Mouse (Mus musculus) midbrain, postnatal 0 days (tissue): ENCODE results near the gene Ghdc. TPM values are rescaled to one million over a fixed set of nuclear protein-coding genes. Genes with fewer than 3 reads are reported as not detected.

ENCODE experiments used
- ATAC-seq: fragments of 200-750 bp; cut with Nextera tagmentation; 2 replicates; pipeline ENCODE4 v1.8.0; 2017; ENCODE audit warnings: moderate number of reproducible peaks, mild to moderate bottlenecking, moderate TSS enrichment, moderate library complexity; ENCODE audit not compliant: low FRiP score
- DNase-seq: peaks from one replicate; pipeline ENCODE4 v3.0.0-alpha.2; 2015; ENCODE audit warnings: low spot score
- H3K27ac ChIP-seq: fragments of 300-500 bp; sonication (generic); 2 replicates; pipeline ENCODE4 v1.5.1; 2014; ENCODE audit warnings: low read depth, mild to moderate bottlenecking, low read length, mixed read lengths
- H3K27me3 ChIP-seq: fragments of 300-500 bp; sonication (generic); 2 replicates; pipeline ENCODE4 v1.6.1; 2014; ENCODE audit warnings: low read length, control low read depth, mixed read lengths; ENCODE audit not compliant: insufficient read depth
- H3K36me3 ChIP-seq: fragments of 300-500 bp; sonication (generic); 2 replicates; pipeline ENCODE4 v1.6.1; 2014; ENCODE audit warnings: low read length, control low read depth, mixed read lengths; ENCODE audit not compliant: insufficient read depth
- H3K4me1 ChIP-seq: fragments of 300-500 bp; sonication (generic); 2 replicates; pipeline ENCODE4 v1.6.1; 2014; ENCODE audit warnings: mild to moderate bottlenecking, control low read depth, antibody characterized with exemption, low read length, mixed read lengths; ENCODE audit not compliant: insufficient read depth
- H3K4me2 ChIP-seq: fragments of 300-500 bp; sonication (generic); 2 replicates; pipeline ENCODE4 v1.6.1; 2014; ENCODE audit warnings: low read depth, mild to moderate bottlenecking, low read length, mixed read lengths; ENCODE audit not compliant: poor library complexity, severe bottlenecking
- H3K4me3 ChIP-seq: fragments of 300-500 bp; sonication (generic); 2 replicates; pipeline ENCODE4 v1.5.1; 2014; ENCODE audit warnings: low read depth, mild to moderate bottlenecking, low read length, moderate library complexity
- H3K9ac ChIP-seq: fragments of 300-500 bp; sonication (generic); replicated peaks from 2 replicates; pipeline ENCODE4 v1.6.1; 2014; ENCODE audit warnings: mild to moderate bottlenecking, low read length, moderate library complexity, mixed read lengths; ENCODE audit not compliant: poor library complexity, severe bottlenecking
- H3K9me3 ChIP-seq: fragments of 300-500 bp; sonication (generic); 2 replicates; pipeline ENCODE4 v1.6.1; 2016; ENCODE audit warnings: low read length, control low read depth
- CTCF ChIP-seq: IDR thresholded peaks from 2 replicates; pipeline ENCODE4 v1.5.1; 2016; ENCODE audit warnings: antibody characterized with exemption, mild to moderate bottlenecking
- whole genome bisulfite sequencing: fragments of 180-500 bp; shearing (Covaris S2); extraction: QIAGEN DNeasy Blood & Tissue Kit; methylation state at CpG from one replicate; pipeline ENCODE4 v1.1.7; 2014; 5-methylcytosine and 5-hydroxymethylcytosine counted together
- polyA plus RNA-seq: library from polyadenylated mRNA; unstranded; fragments of >200 nt; fragmentation: Nextera tagmentation; extraction: Ambion mirVana; gene quantifications from 2 replicates; pipeline ENCODE4 v1.2.1, GENCODE M21; 2015
- total RNA-seq: library from RNA; depleted of rRNA; stranded (reverse); fragments of >200 nt; gene quantifications from 2 replicates; pipeline ENCODE4 v1.2.3, GENCODE M21; 2014

Ghdc gene
- total and polyA plus RNA-seq, 2 experiments from 2014 or later: 6.7 to 14.1 TPM

DNA sequence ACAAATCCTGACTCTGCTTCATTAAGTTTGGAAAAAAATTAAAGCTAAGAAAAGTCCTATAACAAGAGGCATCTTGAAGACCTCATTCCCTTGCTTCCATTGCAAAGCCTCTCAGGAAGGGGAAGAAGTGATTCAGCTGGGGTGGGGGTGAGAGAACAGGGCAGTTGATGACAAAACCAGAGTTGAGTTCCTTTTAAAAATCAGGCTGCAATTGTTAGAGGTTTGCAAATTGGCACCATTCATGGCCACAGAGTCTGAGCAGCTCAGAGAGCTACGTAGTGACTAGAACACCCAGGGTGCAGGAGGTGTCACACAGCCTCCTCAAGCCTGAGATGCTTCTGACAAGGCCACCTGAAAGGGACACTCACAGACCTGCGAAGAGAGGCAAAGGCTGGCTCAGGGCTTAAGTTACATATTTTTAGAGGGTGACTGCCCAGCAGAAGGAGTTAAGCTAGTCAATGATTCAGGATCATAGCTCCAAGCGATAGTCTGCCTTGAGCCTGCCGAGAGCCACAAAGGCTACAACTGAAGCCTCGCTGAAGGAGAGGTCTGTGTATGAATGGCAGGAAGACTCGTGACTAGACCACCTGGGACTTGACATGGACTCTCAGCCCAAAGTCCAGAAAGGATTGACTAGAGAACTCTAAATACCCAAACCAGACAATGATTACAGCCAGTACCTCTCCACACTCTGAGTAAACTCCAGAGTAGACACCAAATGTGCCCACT, 40.1 kb downstream of the Ghdc start:
- Histone ChIP-seq H3K9me3 (no peaks in the 10 kb centered on the region), H3K27ac (no peak overlapping the region), H3K4me2 (no peak overlapping the region), H3K4me1 (no peaks in the 10 kb centered on the region), H3K36me3 (peaks cover 9% of the 10 kb centered on the region; the same call in 1 of the 2 replicates), H3K4me3 (no peak overlapping the region), H3K9ac (no peak overlapping the region), H3K27me3 (no peaks in the 10 kb centered on the region)
- TF ChIP-seq CTCF: no peak
- DNase-seq: no peak
- WGBS: 85% methylated on average over 6 of the region's 6 CpGs
- no peak for ATAC-seq

DNA sequence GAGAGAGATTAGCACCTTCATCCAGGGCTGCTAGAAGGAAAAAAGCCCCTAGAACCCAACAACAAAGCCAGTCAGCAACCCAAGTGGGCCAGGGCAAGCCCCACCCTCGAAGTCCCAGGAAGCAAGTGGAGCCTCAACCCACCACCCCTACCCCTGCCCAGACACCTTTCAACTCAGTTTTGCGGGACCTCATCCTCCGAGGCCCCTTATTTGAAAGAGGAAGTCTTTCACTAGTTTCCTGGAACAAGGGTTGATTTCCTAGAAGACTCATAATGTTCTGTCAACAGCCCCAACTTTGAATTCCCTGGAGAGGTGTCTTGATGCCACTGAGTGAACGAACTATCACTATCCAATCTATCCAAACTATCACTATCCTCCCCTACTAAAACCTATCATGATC, 40.8 kb downstream of the Ghdc start:
- Histone ChIP-seq H3K4me1 (no peaks in the 10 kb centered on the region), H3K27ac (no peak overlapping the region), H3K27me3 (no peaks in the 10 kb centered on the region), H3K36me3 (peaks cover 9% of the 10 kb centered on the region; the same call in 1 of the 2 replicates), H3K9me3 (no peaks in the 10 kb centered on the region), H3K4me3 (no peak overlapping the region), H3K4me2 (no peak overlapping the region), H3K9ac (no peak overlapping the region)
- no peak for TF ChIP-seq CTCF
- ATAC-seq (no peak), DNase-seq (no peak)
- WGBS: 95% methylated on average over 4 of the region's 4 CpGs

DNA sequence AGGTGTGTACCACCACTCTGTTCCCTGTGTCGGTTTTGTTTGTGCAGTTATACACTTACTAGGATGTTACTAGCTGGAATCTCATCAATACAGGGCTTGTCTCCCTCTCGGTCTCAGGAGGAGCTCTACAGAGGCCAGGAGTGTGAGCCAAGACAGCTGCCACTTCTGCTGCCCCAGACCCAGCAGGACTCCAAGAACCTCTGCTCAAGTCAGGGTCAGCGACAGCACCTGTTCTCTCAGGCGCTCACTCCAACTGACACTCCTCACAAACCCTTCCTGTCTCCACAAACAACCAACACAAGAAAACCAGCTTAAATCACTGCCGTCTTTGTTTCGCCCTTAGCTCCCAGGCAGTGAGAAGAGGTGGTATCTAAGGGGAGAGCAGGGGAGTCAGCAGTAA, 42.2 kb downstream of the Ghdc start:
- no peak overlapping the region for H3K4me3 ChIP-seq
- ATAC-seq: no peak
- TF ChIP-seq CTCF: no peak
- WGBS: 87% methylated on average over 6 of the region's 6 CpGs
- no peak overlapping the region for H3K27ac ChIP-seq
- no peak for DNase-seq
- H3K9me3 ChIP-seq: no peaks in the 10 kb centered on the region
- no peaks in the 10 kb centered on the region for H3K4me1 ChIP-seq
- no peak overlapping the region for H3K4me2 ChIP-seq
- H3K36me3 ChIP-seq: peaks cover 12% of the 10 kb centered on the region; the same call in 1 of the 2 replicates
- H3K9ac ChIP-seq: no peak overlapping the region
- H3K27me3 ChIP-seq: no peaks in the 10 kb centered on the region

DNA sequence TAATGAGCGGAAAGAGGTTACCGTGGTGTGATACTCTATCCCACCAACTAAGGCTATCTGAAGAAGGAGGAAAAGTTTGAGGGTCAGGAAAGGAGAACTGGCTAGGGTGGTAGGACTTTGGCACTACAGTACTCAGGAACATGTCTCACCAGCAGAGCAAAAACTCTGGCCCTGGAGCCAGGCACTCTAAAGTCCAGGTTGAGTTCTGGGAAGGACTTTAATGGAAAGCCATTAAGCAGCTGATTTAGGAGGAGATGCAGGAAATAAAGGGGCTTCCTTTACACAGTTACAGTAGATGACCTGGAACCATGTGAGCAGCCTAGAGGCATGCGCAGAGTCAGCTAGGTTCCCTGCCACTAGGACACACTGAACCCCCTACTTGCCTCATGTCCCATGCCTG, 43.6 kb downstream of the Ghdc start:
- no peak overlapping the region for H3K4me2 ChIP-seq
- 96% methylated on average over 3 of the region's 3 CpGs for WGBS
- no peak overlapping the region for H3K4me3 ChIP-seq
- DNase-seq (no peak), ATAC-seq (no peak)
- H3K36me3 ChIP-seq: peaks cover 12% of the 10 kb centered on the region; the same call in 1 of the 2 replicates
- H3K4me1 ChIP-seq: no peaks in the 10 kb centered on the region
- H3K9ac ChIP-seq: no peak overlapping the region
- H3K27me3 ChIP-seq: no peaks in the 10 kb centered on the region
- TF ChIP-seq CTCF: no peak
- H3K9me3 ChIP-seq: no peaks in the 10 kb centered on the region
- no peak overlapping the region for H3K27ac ChIP-seq

DNA sequence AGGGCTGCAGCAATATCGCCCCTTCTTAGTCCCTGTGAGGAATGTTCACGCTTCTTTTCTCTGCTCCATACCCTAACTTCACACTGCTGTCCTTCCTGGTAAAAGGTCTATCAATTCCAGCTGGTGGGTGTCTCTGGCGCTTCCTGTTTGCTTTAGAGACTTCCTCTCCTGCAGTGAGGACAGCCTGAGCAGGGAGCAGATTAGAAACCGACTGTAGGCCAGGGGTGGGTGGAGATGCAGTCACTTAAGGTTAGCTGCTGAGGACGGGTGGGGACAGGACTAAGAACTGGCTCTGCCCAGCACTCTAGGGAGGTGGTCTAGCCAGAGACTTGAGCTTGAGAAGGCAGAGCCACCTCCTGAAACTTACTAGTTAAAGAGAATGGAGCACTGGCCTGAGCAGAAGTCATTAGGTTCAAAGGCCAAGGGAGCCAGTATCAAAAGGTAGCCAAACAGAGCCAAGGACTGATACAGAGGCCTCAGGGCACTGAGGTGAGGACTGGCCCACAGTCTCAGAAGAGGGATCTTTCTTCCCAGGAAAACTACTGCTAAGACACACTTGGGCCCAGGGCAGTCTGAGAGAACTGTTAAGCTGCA, 45.7 kb downstream of the Ghdc start:
- WGBS: 55% methylated on average over 5 of the region's 5 CpGs
- Histone ChIP-seq H3K4me3 (no peak overlapping the region), H3K9me3 (no peaks in the 10 kb centered on the region), H3K4me1 (no peaks in the 10 kb centered on the region), H3K27ac (no peak overlapping the region), H3K9ac (no peak overlapping the region), H3K36me3 (peaks cover 12% of the 10 kb centered on the region; the same call in 1 of the 2 replicates), H3K27me3 (no peaks in the 10 kb centered on the region), H3K4me2 (no peak overlapping the region)
- DNase-seq (no peak), ATAC-seq (no peak)
- TF ChIP-seq CTCF: no peak

DNA sequence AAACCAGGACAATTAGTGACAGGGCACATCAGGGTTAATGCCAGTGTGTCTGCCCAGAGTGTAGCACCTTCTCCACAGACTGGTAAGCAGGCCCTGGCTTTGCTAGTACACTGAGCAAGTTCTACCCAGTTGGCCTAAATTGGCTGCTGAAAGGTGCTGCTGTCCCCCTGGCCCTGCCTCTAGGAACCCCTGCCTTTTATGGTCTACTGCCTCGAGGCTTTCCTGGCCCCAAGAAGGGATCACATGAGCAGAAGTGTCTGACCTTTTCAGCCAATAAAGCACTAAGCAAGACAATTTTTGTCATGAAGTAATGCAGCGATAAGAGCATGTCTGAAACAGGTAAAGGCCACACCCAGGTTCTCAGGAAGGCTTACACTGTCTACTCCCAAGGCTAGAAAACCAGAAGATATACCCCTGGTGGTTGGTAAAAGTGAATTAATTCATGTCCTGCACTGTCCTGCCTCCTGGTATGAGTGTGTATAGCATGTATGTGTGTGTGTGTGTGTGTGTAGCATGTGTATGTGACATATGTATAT, 48.2 kb downstream of the Ghdc start:
- peaks cover 14% of the 10 kb centered on the region for H3K36me3 ChIP-seq
- no peak for DNase-seq
- H3K4me1 ChIP-seq: no peaks in the 10 kb centered on the region
- H3K27ac ChIP-seq: peak overlapping the region; percentile 59; the same call in 1 of the 2 replicates
- no peaks in the 10 kb centered on the region for H3K9me3 ChIP-seq
- no peak for ATAC-seq
- H3K4me3 ChIP-seq: no peak overlapping the region
- H3K27me3 ChIP-seq: no peaks in the 10 kb centered on the region
- whole genome bisulfite sequencing: 72% methylated on average over 2 of the region's 2 CpGs
- TF ChIP-seq CTCF: no peak
- no peak overlapping the region for H3K4me2 ChIP-seq
- no peak overlapping the region for H3K9ac ChIP-seq
